Mouse (Mus musculus): ENCODE data around the gene Tsc22d4.

DNA sequence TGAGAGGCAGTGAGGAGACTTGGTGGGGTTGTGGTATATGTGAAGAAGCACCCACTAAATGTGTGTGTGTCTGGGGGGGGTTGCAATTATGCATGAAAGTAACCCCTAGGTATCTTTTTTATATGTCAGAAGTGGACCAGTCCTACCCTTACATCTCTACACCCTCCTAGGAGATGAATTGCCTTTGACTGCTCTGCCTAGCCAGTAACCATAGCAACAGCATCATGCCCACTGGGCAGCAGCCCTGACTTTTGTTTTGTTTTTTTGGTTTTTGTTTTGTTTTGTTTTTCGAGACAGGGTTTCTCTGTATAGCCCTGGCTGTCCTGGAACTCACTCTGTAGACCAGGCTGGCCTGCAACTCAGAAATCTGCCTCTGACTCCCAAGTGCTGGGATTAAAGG is 22.9 kb downstream of the Tsc22d4 start:
- TF ChIP-seq CTCF (IDR thresholded peaks at IDR 0.05; ENCODE audit: insufficient read depth, low read depth, low read length) = no peak
- TF ChIP-seq POLR2A (IDR thresholded peaks at IDR 0.05; ENCODE audit: insufficient read depth, low read depth, low read length) = no peak

Measured in olfactory bulb, adult 2 months (tissue).